Mouse (Mus musculus) liver, adult 2 months (tissue): Measurements from ENCODE around the gene Abt1.

Source experiments
- CTCF ChIP-seq: fragments of 200-500 bp; IDR thresholded peaks from 2 replicates; pipeline ENCODE4 v1.5.1; 2011; ENCODE audit warnings: low read depth, low read length, control low read depth
- POLR2A ChIP-seq: fragments of 200-500 bp; IDR thresholded peaks from 2 replicates; pipeline ENCODE4 v1.6.1; 2011; ENCODE audit warnings: low read length, control low read depth; ENCODE audit not compliant: insufficient read depth; ENCODE audit errors: extremely low read depth

GRCm38 (mm10) chr13:23446498-23446952 is 22.9 kb upstream of the Abt1 start:
- TF ChIP-seq CTCF (no peak), POLR2A (no peak)
